Mouse (Mus musculus): ENCODE results near the gene Casp12. TPM values are rescaled to one million over a fixed set of nuclear protein-coding genes. Genes with fewer than 3 reads are reported as not detected.
A peak's percentile ranks its signal among the peaks of the same experiment; 100 is the strongest.

Casp12 gene
- polyA plus RNA-seq (2014; fragmentation: Nextera tagmentation; extraction: Ambion mirVana), result 3.3 and 5.3 TPM in 2 replicates

- WGBS, result 65% methylated on average over 4 of the region's 4 CpGs
- Histone ChIP-seq H3K4me1 (ENCODE audit: control insufficient read depth, insufficient read depth, low read length) (no peaks in the 10 kb centered on the region), H3K9me3 (ENCODE audit: control insufficient read depth, low read length) (no peaks in the 10 kb centered on the region), H3K9ac (ENCODE audit: low read depth, low read length) (no peak within 1 kb of the TSS), H3K27me3 (ENCODE audit: control insufficient read depth, insufficient read depth, low read length) (no peaks in the 10 kb centered on the region), H3K27ac (ENCODE audit: low read depth, low read length) (no peak within 1 kb of the TSS), H3K4me2 (replicated peaks; ENCODE audit: low read depth, low read length) (no peak within 1 kb of the TSS; the same call in 1 of the 2 replicates), H3K36me3 (ENCODE audit: control insufficient read depth, insufficient read depth, low read length) (no peaks in the 10 kb centered on the region), H3K4me3 (ENCODE audit: low read length) (no peak within 1 kb of the TSS)
- no peak for ATAC-seq (ENCODE audit: low FRiP score, low TSS enrichment)
These were observed at the start of gene Casp12 for GRCm38 (mm10) chr9:5345291-5345898. Gene Casp12 (plus strand): TSS chr9:5345430.

GRCm38 (mm10) chr9:5296354-5297237 is 48.6 kb upstream of the Casp12 start:
- H3K9ac ChIP-seq (ENCODE audit: low read depth, low read length), result no peak overlapping the region
- H3K4me3 ChIP-seq (ENCODE audit: low read length), result no peak overlapping the region
- no peaks in the 10 kb centered on the region for H3K36me3 ChIP-seq (ENCODE audit: control insufficient read depth, insufficient read depth, low read length)
- no peaks in the 10 kb centered on the region for H3K27me3 ChIP-seq (ENCODE audit: control insufficient read depth, insufficient read depth, low read length)
- no peak overlapping the region for H3K4me2 ChIP-seq (replicated peaks; ENCODE audit: low read depth, low read length)
- ATAC-seq (ENCODE audit: low FRiP score, low TSS enrichment), result no peak
- no peak overlapping the region for H3K27ac ChIP-seq (ENCODE audit: low read depth, low read length)
- H3K4me1 ChIP-seq (ENCODE audit: control insufficient read depth, insufficient read depth, low read length), result no peaks in the 10 kb centered on the region
- WGBS, result 79% methylated on average over 2 of the region's 2 CpGs
- no peaks in the 10 kb centered on the region for H3K9me3 ChIP-seq (ENCODE audit: control insufficient read depth, low read length)

GRCm38 (mm10) chr9:5298329-5299131 is 46.7 kb upstream of the Casp12 start, which contains the start of gene Casp1:
Gene Casp1 (plus strand): TSS chr9:5298517.
- WGBS, result 77% methylated on average over 11 of the region's 11 CpGs
- no peak for ATAC-seq (ENCODE audit: low FRiP score, low TSS enrichment)
- Histone ChIP-seq H3K4me2 (replicated peaks; ENCODE audit: low read depth, low read length) (no peak within 1 kb of the TSS), H3K27me3 (ENCODE audit: control insufficient read depth, insufficient read depth, low read length) (no peaks in the 10 kb centered on the region), H3K9me3 (ENCODE audit: control insufficient read depth, low read length) (no peaks in the 10 kb centered on the region), H3K9ac (ENCODE audit: low read depth, low read length) (no peak within 1 kb of the TSS), H3K27ac (ENCODE audit: low read depth, low read length) (no peak within 1 kb of the TSS), H3K4me1 (ENCODE audit: control insufficient read depth, insufficient read depth, low read length) (no peaks in the 10 kb centered on the region), H3K4me3 (ENCODE audit: low read length) (no peak within 1 kb of the TSS), H3K36me3 (ENCODE audit: control insufficient read depth, insufficient read depth, low read length) (no peaks in the 10 kb centered on the region)

- Histone ChIP-seq H3K9me3 (ENCODE audit: control insufficient read depth, low read length) (no peaks in the 10 kb centered on the region), H3K4me2 (replicated peaks; ENCODE audit: low read depth, low read length) (no peak overlapping the region), H3K4me1 (ENCODE audit: control insufficient read depth, insufficient read depth, low read length) (no peaks in the 10 kb centered on the region), H3K36me3 (ENCODE audit: control insufficient read depth, insufficient read depth, low read length) (no peaks in the 10 kb centered on the region), H3K9ac (ENCODE audit: low read depth, low read length) (no peak overlapping the region), H3K27ac (ENCODE audit: low read depth, low read length) (no peak overlapping the region), H3K27me3 (ENCODE audit: control insufficient read depth, insufficient read depth, low read length) (no peaks in the 10 kb centered on the region), H3K4me3 (ENCODE audit: low read length) (no peak overlapping the region)
- no peak for ATAC-seq (ENCODE audit: low FRiP score, low TSS enrichment)
- 78% methylated on average over 2 of the region's 2 CpGs for WGBS
These were observed 46.2 kb upstream of the Casp12 start for GRCm38 (mm10) chr9:5299132-5299381.

- H3K9me3 ChIP-seq (ENCODE audit: control insufficient read depth, low read length), result no peaks in the 10 kb centered on the region
- ATAC-seq (ENCODE audit: low FRiP score, low TSS enrichment), result peak; percentile 80
- H3K27ac ChIP-seq (ENCODE audit: low read depth, low read length), result no peak within 1 kb of the TSS
- no peaks in the 10 kb centered on the region for H3K27me3 ChIP-seq (ENCODE audit: control insufficient read depth, insufficient read depth, low read length)
- peak within 1 kb of the TSS; percentile 16; the same call in 1 of the 2 replicates for H3K4me3 ChIP-seq (ENCODE audit: low read length)
- H3K36me3 ChIP-seq (ENCODE audit: control insufficient read depth, insufficient read depth, low read length), result no peaks in the 10 kb centered on the region
- peak within 1 kb of the TSS; percentile 6; the same call in 1 of the 2 replicates for H3K4me2 ChIP-seq (replicated peaks; ENCODE audit: low read depth, low read length)
- H3K4me1 ChIP-seq (ENCODE audit: control insufficient read depth, insufficient read depth, low read length), result no peaks in the 10 kb centered on the region
- H3K9ac ChIP-seq (ENCODE audit: low read depth, low read length), result no peak within 1 kb of the TSS
- 44% methylated on average over 5 of the region's 5 CpGs for WGBS
These were observed 36.7 kb upstream of the Casp12 start, which contains the start of gene Casp4 for GRCm38 (mm10) chr9:5308561-5308960. Gene Casp4 (plus strand): TSS chr9:5308828.

- H3K27ac ChIP-seq (ENCODE audit: low read depth, low read length), result no peak overlapping the region
- H3K36me3 ChIP-seq (ENCODE audit: control insufficient read depth, insufficient read depth, low read length), result no peaks in the 10 kb centered on the region
- H3K27me3 ChIP-seq (ENCODE audit: control insufficient read depth, insufficient read depth, low read length), result no peaks in the 10 kb centered on the region
- no peak for ATAC-seq (ENCODE audit: low FRiP score, low TSS enrichment)
- no peaks in the 10 kb centered on the region for H3K4me1 ChIP-seq (ENCODE audit: control insufficient read depth, insufficient read depth, low read length)
- H3K9me3 ChIP-seq (ENCODE audit: control insufficient read depth, low read length), result no peaks in the 10 kb centered on the region
- H3K4me2 ChIP-seq (replicated peaks; ENCODE audit: low read depth, low read length), result no peak overlapping the region
- H3K4me3 ChIP-seq (ENCODE audit: low read length), result no peak overlapping the region
- no peak overlapping the region for H3K9ac ChIP-seq (ENCODE audit: low read depth, low read length)
These were observed 35.1 kb upstream of the Casp12 start for GRCm38 (mm10) chr9:5310112-5310511.

- no peak for ATAC-seq (ENCODE audit: low FRiP score, low TSS enrichment)
- Histone ChIP-seq H3K27ac (ENCODE audit: low read depth, low read length) (no peak overlapping the region), H3K4me1 (ENCODE audit: control insufficient read depth, insufficient read depth, low read length) (no peaks in the 10 kb centered on the region), H3K4me3 (ENCODE audit: low read length) (no peak overlapping the region), H3K4me2 (replicated peaks; ENCODE audit: low read depth, low read length) (no peak overlapping the region), H3K36me3 (ENCODE audit: control insufficient read depth, insufficient read depth, low read length) (no peaks in the 10 kb centered on the region), H3K27me3 (ENCODE audit: control insufficient read depth, insufficient read depth, low read length) (no peaks in the 10 kb centered on the region), H3K9me3 (ENCODE audit: control insufficient read depth, low read length) (no peaks in the 10 kb centered on the region), H3K9ac (ENCODE audit: low read depth, low read length) (no peak overlapping the region)
- 70% methylated on average over 4 of the region's 4 CpGs for WGBS
These were observed 33.8 kb upstream of the Casp12 start for GRCm38 (mm10) chr9:5311435-5311834.

GRCm38 (mm10) chr9:5328204-5328603 is 17.0 kb upstream of the Casp12 start:
- Histone ChIP-seq H3K9ac (ENCODE audit: low read depth, low read length) (no peak overlapping the region), H3K4me1 (ENCODE audit: control insufficient read depth, insufficient read depth, low read length) (no peaks in the 10 kb centered on the region), H3K27me3 (ENCODE audit: control insufficient read depth, insufficient read depth, low read length) (no peaks in the 10 kb centered on the region), H3K36me3 (ENCODE audit: control insufficient read depth, insufficient read depth, low read length) (no peaks in the 10 kb centered on the region), H3K4me2 (replicated peaks; ENCODE audit: low read depth, low read length) (no peak overlapping the region), H3K9me3 (ENCODE audit: control insufficient read depth, low read length) (no peaks in the 10 kb centered on the region), H3K4me3 (ENCODE audit: low read length) (no peak overlapping the region), H3K27ac (ENCODE audit: low read depth, low read length) (no peak overlapping the region)
- 81% methylated on average over 3 of the region's 3 CpGs for WGBS
- no peak for ATAC-seq (ENCODE audit: low FRiP score, low TSS enrichment)

GRCm38 (mm10) chr9:5332441-5332840 is 12.8 kb upstream of the Casp12 start:
- no peak overlapping the region for H3K9ac ChIP-seq (ENCODE audit: low read depth, low read length)
- ATAC-seq (ENCODE audit: low FRiP score, low TSS enrichment), result no peak
- no peak overlapping the region for H3K4me3 ChIP-seq (ENCODE audit: low read length)
- no peak overlapping the region for H3K27ac ChIP-seq (ENCODE audit: low read depth, low read length)
- no peaks in the 10 kb centered on the region for H3K9me3 ChIP-seq (ENCODE audit: control insufficient read depth, low read length)
- H3K4me2 ChIP-seq (replicated peaks; ENCODE audit: low read depth, low read length), result no peak overlapping the region
- no peaks in the 10 kb centered on the region for H3K4me1 ChIP-seq (ENCODE audit: control insufficient read depth, insufficient read depth, low read length)
- H3K36me3 ChIP-seq (ENCODE audit: control insufficient read depth, insufficient read depth, low read length), result no peaks in the 10 kb centered on the region
- H3K27me3 ChIP-seq (ENCODE audit: control insufficient read depth, insufficient read depth, low read length), result no peaks in the 10 kb centered on the region

Measured in kidney, embryonic 14.5 days (tissue).